Mouse (Mus musculus): ENCODE results near the gene Zzef1. TPM values are rescaled to one million over a fixed set of nuclear protein-coding genes. Genes with fewer than 3 reads are reported as not detected.

Gene Zzef1
- polyA plus RNA-seq, 1 experiment, result 104 TPM

DNA sequence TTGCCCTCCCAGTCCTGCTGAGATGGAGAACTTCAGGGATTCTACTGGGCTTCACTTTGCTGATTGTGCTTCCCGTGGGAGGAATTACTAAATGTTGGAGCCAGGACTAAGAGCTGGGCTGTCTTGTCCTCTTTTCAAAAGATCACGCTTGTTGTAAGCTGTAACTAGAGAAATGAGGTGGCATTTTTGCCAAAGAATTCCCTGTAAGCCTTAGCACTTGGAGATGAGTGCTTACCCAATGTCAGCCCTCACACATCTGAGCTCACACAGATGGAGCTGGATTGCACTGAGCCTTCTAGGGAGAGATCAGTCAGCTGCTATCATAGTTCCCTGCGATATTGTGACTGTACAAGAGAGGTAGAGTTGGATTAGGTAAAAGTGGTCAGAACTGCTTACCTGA lies 65.2 kb downstream of the Zzef1 start:
- Histone ChIP-seq H3K27ac (ENCODE audit: insufficient read depth, low read depth, low read length) (no peak overlapping the region), H3K4me1 (ENCODE audit: control insufficient read depth, insufficient read depth, insufficient read length, low read length) (no peaks in the 10 kb centered on the region), H3K36me3 (ENCODE audit: control insufficient read depth, insufficient read depth, low read length) (peaks cover 76% of the 10 kb centered on the region), H3K27me3 (ENCODE audit: control insufficient read depth, insufficient read depth, low read length) (no peaks in the 10 kb centered on the region), H3K4me3 (ENCODE audit: low read depth, low read length) (no peak overlapping the region)
- TF ChIP-seq POLR2A (IDR thresholded peaks at IDR 0.05; ENCODE audit: low read depth, low read length), result no peak
- 91% methylated on average over 3 of the region's 3 CpGs for WGBS

DNA sequence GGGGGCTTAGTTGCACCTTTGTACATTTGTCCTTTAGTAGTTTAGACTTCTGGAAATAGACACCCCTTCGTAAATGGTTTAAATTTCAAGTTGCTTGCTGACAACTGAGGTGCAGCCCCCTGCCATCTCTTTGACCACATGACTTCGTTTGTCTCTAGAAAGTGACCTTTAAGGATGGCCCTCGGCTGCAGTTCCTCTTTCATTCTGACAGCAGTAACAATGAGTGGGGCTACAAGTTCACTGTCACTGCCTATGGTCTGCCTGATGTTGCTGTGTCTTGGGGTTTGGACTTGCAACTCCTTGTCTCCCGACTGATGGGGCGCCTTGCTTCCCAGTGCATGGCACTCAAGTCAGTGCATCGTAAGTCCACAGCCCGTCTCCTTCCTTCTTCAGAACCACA lies 70.4 kb downstream of the Zzef1 start:
- Histone ChIP-seq H3K27ac (ENCODE audit: insufficient read depth, low read depth, low read length) (no peak overlapping the region), H3K27me3 (ENCODE audit: control insufficient read depth, insufficient read depth, low read length) (no peaks in the 10 kb centered on the region), H3K4me3 (ENCODE audit: low read depth, low read length) (no peak overlapping the region), H3K36me3 (ENCODE audit: control insufficient read depth, insufficient read depth, low read length) (peaks cover 71% of the 10 kb centered on the region), H3K4me1 (ENCODE audit: control insufficient read depth, insufficient read depth, insufficient read length, low read length) (no peaks in the 10 kb centered on the region)
- TF ChIP-seq CTCF (IDR thresholded peaks at IDR 0.05; ENCODE audit: extremely low read depth, insufficient read length, insufficient replicate concordance, low read depth, low read length) (no peak), POLR2A (IDR thresholded peaks at IDR 0.05; ENCODE audit: low read depth, low read length) (no peak)
- WGBS, result 87% methylated on average over 7 of the region's 7 CpGs

DNA sequence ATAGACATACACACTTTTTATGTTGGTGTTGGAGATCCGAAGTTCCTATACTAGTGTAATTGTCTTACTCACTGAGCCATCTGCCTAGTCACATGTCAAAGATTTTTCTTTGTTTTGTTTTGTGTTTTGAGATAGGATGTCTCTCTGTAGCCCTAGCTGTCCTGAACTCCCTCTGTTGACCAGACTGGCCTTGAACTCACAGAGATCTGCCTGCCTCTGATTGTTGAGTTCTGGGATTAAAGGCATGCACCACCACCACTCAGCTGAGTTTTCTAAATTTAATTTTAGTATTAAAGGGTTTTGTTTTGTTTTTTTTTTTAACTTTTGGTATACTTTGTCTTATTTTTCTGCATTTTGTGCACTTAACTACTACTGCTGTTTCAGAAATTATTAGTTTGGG lies 76.0 kb downstream of the Zzef1 start:
- H3K27ac ChIP-seq (ENCODE audit: insufficient read depth, low read depth, low read length), result no peak overlapping the region
- peaks cover 66% of the 10 kb centered on the region for H3K36me3 ChIP-seq (ENCODE audit: control insufficient read depth, insufficient read depth, low read length)
- H3K4me1 ChIP-seq (ENCODE audit: control insufficient read depth, insufficient read depth, insufficient read length, low read length), result no peaks in the 10 kb centered on the region
- TF ChIP-seq CTCF (IDR thresholded peaks at IDR 0.05; ENCODE audit: extremely low read depth, insufficient read length, insufficient replicate concordance, low read depth, low read length) (no peak), POLR2A (IDR thresholded peaks at IDR 0.05; ENCODE audit: low read depth, low read length) (no peak)
- no peaks in the 10 kb centered on the region for H3K27me3 ChIP-seq (ENCODE audit: control insufficient read depth, insufficient read depth, low read length)
- no peak overlapping the region for H3K4me3 ChIP-seq (ENCODE audit: low read depth, low read length)
- WGBS, result 82% methylated on average over 1 of the region's 1 CpGs

DNA sequence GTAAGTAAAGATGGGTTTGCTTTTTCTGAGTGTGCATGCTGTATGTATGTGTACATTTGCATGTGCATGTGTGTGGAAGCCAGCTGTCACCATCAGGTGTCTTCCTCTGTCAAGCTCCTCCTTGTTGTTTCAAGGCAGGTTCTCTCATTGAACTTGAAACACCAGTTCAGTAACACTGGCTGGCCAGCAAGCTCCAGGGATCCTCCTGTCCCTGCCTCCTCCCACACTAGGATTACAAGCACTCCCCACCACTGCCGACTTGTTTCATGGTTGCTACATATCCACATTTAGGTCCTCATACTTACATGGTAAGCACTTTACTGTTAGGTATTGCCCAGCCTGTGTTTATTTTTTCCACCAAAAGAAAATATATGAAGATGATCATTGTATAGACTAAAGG lies 96.6 kb downstream of the Zzef1 start:
- 66% methylated on average over 1 of the region's 1 CpGs for WGBS
- no peaks in the 10 kb centered on the region for H3K4me1 ChIP-seq (ENCODE audit: control insufficient read depth, insufficient read depth, insufficient read length, low read length)
- TF ChIP-seq CTCF (IDR thresholded peaks at IDR 0.05; ENCODE audit: extremely low read depth, insufficient read length, insufficient replicate concordance, low read depth, low read length) (no peak), POLR2A (IDR thresholded peaks at IDR 0.05; ENCODE audit: low read depth, low read length) (no peak)
- no peak overlapping the region for H3K27ac ChIP-seq (ENCODE audit: insufficient read depth, low read depth, low read length)
- no peak overlapping the region for H3K4me3 ChIP-seq (ENCODE audit: low read depth, low read length)
- H3K27me3 ChIP-seq (ENCODE audit: control insufficient read depth, insufficient read depth, low read length), result no peaks in the 10 kb centered on the region
- peaks cover 59% of the 10 kb centered on the region for H3K36me3 ChIP-seq (ENCODE audit: control insufficient read depth, insufficient read depth, low read length)

DNA sequence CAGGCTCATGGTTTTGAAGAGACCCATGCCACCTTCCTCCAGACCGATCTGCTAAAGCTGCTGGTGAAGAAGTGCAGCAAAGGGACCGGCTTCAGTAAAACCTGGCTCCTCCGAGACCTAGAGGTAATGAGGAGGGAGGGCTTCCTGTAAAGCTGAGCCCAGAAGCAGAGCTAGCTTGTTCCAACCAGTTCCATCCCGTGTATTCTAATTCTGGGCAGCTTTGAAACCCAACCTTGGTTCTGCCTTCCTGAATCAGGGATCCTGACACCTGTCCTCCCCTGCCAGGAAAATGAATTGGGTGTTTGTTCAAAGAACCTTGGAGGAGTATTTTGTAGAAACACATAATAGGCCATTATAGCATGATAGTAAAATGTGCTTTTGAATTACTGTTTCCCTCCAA lies 112.4 kb downstream of the Zzef1 start:
- Histone ChIP-seq H3K36me3 (ENCODE audit: control insufficient read depth, insufficient read depth, low read length) (peaks cover 77% of the 10 kb centered on the region), H3K27ac (ENCODE audit: insufficient read depth, low read depth, low read length) (no peak overlapping the region), H3K4me3 (ENCODE audit: low read depth, low read length) (no peak overlapping the region), H3K4me1 (ENCODE audit: control insufficient read depth, insufficient read depth, insufficient read length, low read length) (no peaks in the 10 kb centered on the region), H3K27me3 (ENCODE audit: control insufficient read depth, insufficient read depth, low read length) (no peaks in the 10 kb centered on the region)
- 89% methylated on average over 4 of the region's 4 CpGs for WGBS
- no peak for TF ChIP-seq POLR2A (IDR thresholded peaks at IDR 0.05; ENCODE audit: low read depth, low read length)
- no peak for TF ChIP-seq CTCF (IDR thresholded peaks at IDR 0.05; ENCODE audit: extremely low read depth, insufficient read length, insufficient replicate concordance, low read depth, low read length)

DNA sequence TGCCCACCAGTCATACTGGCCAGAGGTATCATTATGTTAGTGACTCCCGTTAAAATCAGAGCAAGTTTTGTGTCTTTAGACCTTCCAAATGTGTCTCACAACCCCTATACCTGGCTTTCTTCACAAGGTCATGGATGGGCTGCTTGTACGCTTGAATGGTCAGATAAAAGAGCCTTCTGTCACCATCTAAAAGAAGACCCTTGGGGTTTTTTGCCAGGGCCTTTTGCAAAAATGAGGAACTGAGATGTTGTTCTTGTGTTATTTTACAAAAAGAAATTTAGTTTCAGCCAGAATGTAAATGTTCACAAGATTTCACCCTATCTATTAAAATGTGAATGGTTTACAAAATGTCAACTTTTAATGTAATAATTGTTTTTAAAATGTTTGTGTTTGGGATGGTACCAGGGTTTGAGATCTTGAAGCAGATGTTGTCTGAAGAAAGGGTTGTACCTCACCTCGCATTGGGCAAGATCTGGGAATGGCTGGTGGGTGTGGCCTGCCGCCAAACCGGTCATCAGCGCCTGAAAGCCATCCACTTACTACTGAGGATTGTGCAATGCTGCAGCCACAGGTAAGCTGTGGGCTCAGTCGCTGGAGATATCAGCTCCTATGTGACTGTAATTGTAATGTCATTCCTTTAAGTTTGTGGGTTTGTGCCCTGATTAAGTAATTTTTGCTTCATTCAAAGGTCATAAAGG lies 121.4 kb downstream of the Zzef1 start:
- WGBS, result 65% methylated on average over 7 of the region's 7 CpGs
- Histone ChIP-seq H3K36me3 (ENCODE audit: control insufficient read depth, insufficient read depth, low read length) (peaks cover 86% of the 10 kb centered on the region), H3K27me3 (ENCODE audit: control insufficient read depth, insufficient read depth, low read length) (no peaks in the 10 kb centered on the region), H3K4me1 (ENCODE audit: control insufficient read depth, insufficient read depth, insufficient read length, low read length) (no peaks in the 10 kb centered on the region), H3K4me3 (ENCODE audit: low read depth, low read length) (no peak overlapping the region), H3K27ac (ENCODE audit: insufficient read depth, low read depth, low read length) (no peak overlapping the region)
- TF ChIP-seq CTCF (IDR thresholded peaks at IDR 0.05; ENCODE audit: extremely low read depth, insufficient read length, insufficient replicate concordance, low read depth, low read length), result no peak
- TF ChIP-seq POLR2A (IDR thresholded peaks at IDR 0.05; ENCODE audit: low read depth, low read length), result no peak

DNA sequence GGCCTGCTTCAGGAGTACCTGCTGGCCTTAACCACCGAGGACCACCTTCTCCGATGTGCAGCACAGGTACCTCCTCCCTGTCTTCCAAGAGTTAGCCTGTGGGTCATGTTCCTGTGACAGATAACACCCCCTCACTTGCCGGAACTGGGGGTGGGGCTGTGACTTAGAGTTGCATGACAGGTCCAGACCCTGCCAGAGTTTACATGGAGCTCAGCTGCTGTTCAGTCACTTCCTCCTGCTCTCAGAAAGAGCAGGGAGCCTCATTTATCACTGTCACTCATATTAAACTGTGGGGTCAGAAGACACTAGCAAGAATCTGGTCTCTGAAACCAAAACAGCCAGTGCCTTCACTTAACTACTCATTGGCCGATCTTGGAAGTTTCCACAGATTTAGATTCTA lies 127.1 kb downstream of the Zzef1 start:
- 51% methylated on average over 4 of the region's 4 CpGs for WGBS
- H3K36me3 ChIP-seq (ENCODE audit: control insufficient read depth, insufficient read depth, low read length), result peaks cover 71% of the 10 kb centered on the region
- TF ChIP-seq POLR2A (IDR thresholded peaks at IDR 0.05; ENCODE audit: low read depth, low read length), result no peak
- H3K4me1 ChIP-seq (ENCODE audit: control insufficient read depth, insufficient read depth, insufficient read length, low read length), result peaks cover 8% of the 10 kb centered on the region; the same call in 1 of the 2 replicates
- H3K27me3 ChIP-seq (ENCODE audit: control insufficient read depth, insufficient read depth, low read length), result no peaks in the 10 kb centered on the region
- H3K4me3 ChIP-seq (ENCODE audit: low read depth, low read length), result no peak overlapping the region
- no peak overlapping the region for H3K27ac ChIP-seq (ENCODE audit: insufficient read depth, low read depth, low read length)

Measured in small intestine, adult 2 months (tissue).